Mouse (Mus musculus) left cerebral cortex, adult 9 months (tissue): Measurements from ENCODE around the gene Syt16.

Experiments
- DNase-seq, 2 experiments: peaks; one replicate each; pipeline ENCODE4 v3.0.0; 2022; ENCODE audit warnings: low spot score in 2 of 2

The Syt16 gene

DNA sequence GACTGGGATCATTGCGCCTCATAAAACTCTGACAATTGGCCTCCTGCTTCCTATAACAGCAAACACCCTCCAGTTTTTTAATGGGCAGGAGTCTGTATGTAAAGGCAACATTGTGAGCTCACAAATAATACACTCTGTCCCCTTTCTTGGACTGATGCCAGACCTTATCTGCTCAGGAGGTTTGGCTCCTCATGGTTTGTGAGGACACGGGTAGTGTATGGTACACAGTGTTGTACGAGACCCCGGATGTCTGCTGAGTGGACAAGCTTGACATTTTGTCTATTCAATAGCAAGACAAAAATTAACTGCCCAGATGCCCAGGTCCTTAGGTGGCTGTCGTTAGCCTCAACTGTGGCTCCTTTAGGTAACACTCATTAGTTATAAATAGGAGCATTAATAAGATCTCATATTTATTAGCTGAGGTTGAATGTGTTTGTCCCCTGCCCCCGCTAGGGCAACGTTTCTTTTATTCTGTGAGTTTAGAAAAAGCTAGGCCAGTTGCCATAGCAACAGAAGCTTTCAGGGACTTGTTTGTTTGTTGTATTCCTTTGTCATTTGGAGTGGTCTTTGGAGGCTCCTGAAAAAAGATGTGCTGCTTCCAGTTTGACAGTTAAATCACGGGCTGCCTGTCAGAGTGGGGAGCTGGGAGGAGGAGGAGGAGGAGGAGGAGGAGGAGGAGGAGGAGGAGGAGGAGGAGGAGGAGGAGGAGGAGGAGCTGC is 101.3 kb downstream of the Syt16 start:
- no peak for DNase-seq

DNA sequence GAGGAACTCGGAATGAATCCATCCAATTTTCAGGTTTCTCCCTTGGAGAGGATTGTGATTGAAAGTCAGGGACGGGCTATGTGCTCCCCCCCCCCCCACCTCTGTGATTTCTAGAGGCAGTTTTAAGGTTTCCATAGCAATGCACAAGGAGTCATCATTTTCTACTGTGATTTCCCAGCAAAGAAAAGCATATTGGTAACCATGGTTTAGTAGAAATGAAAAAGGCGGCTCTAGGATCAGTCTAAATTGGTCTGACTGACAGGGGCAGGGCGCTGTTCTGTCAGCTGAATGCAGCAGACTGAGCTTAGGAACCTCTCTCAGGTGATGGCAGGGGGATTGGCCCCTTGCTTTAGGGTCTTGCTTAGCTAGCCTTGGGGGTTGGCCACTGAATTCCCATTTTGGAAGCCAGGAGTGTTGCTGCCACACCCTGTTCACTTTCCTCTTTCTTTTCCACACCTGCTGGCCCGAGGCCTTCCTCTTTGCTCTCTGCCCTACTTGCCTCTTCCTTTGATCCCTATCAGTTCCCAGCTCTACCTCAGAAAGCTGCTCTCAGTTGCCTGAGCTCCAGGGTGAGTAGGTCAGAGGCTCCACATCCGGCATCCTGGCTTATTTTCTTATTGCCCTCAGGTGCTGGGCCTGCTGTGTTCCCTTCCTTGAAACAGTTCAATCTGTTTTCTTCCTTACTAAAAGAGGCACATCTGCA is 108.5 kb downstream of the Syt16 start:
- no peak for DNase-seq

DNA sequence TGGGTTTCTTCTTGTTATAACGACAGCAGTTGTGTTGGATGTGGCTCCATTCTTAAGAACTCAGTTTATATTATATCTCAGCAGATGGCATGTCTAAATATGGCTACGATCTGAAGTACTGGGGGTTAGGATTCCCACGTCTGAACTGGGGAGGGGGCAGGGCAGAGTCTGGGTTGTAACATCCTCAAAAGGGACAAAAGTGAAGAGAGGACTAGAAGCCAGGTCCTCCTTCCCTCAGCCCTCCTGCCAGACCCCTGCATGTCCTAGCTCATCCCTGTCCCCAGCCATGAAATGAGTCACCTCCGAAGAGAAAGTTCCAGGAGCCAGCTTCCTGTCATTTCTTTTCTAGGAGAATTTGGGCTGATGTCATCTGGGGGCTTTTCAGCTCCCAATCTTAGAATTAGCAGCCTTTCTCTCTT is 111.2 kb downstream of the Syt16 start:
- DNase-seq = peak; percentile 50 to 64

DNA sequence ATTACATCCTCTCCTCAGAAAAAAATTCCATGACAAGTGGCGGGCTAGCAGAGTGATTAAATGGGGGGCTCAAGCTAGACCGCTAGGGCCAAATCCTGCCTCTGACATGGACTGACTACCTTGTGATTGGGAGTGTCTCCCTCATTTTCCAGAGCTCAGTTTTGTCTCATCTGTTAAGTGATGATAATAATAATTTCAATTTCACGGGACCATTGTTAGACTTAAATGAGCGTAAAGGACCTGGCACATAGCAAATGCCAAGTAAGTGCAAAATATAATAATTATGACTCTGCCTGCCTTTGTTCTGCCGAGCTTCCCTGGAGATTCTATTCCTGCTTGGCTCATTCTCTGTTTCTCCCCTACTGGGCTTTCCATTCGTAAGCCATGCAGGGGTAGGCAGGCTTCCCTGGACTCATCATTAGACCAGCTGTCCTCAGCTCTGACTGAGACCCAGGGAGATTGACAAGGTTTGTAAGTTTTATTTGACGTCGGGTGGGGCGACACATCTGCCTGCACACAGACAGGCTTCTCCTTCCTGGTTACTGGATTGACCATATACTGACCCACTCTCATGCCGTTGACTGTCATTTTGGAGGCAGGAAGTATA is 112.1 kb downstream of the Syt16 start:
- DNase-seq = no peak

DNA sequence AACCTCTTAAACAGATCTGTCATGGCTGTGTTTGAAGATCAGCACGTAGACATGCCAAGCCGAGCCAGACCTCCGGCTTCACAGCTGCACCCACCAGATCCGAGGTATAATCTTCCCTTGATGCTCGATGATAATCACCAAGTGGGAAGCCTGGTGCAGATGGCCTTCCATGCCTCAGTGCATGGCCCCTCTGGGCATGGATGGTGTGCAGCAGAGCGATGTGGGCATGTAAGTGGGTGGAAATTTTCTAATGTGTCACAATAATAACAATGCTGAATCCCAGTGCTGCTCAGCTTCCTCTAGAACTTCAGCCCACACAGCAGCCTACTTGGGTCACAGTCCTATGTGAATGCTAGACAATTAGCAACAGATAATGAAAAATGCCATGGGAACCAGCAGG is 119.4 kb downstream of the Syt16 start:
- peak in 1 of 2 experiments; percentile 55 for DNase-seq

DNA sequence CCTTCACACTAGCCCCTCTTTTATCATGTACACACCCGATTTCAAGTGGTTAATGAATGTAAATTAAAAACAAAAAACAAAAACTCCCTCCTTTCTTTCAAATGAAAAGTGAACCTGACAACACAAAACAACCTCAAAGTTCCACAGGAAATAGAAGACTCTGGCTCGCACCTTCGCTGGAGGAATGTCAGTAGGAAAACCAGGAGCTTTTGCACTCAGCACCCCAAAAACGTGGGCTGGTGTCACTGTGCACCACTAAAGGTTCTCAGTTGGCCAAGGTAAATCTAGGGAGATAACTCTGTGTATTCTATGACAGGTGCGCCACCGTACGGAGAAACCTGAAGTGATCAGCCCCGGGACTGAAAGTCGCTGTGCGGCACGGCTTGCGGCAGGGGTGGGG is 128.3 kb downstream of the Syt16 start:
- no peak for DNase-seq

DNA sequence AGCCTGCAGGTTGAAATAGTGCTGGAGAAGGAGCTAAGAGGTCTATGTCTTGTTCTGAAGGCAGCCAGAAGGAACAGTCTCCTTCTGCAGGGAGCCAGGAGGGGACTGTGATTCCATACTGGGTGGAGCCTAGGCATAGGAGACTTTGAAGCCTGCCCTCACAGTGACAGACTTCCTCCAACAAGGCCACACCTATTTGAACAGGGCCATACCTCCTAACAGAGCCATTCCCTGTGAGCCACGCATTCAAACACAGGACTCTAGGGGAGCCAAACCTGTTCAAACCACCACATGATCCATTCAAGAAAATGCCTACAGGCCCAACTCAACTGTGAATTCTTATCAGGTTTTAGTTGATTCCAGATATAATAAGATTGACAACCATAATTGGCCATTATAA is 130.8 kb downstream of the Syt16 start:
- DNase-seq = no peak

DNA sequence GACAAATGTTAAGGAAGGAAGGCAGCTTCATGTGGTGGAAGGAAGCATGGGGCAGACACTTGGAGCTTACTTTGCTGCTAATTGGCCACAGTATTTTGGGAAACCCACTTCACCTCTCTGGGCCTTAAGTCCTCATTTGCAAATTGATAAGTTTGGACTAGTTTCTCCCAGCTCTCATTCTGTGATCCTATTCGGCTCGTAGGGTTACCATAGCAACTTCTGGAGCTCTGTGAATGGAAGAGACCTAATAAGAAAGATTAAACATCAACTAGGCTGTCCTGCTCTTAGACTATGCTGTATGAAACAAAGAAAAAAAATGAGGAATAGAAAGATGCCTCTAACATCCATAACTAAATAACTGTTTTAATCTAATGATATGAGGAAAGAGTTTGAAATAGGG is 134.3 kb downstream of the Syt16 start:
- no peak for DNase-seq

DNA sequence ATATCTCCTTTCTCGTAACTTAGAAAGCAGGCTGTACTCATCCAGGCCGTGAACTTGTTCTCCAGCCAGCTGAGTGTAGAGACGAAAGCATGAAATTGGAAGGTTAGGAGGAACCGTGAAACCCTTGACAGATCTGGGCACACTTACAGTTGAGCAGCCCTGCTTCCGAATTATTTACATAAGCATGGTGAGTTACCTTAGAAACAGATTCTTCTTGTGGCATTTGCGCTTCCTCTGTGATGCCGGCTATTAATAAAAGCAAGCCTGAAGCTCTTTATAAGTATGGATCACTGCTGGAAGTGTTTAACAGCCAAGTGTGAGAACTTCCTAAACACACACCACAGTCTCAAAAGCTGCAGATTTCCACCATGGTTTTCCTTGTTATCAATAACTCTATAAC is 144.7 kb downstream of the Syt16 start:
- DNase-seq = peak in 1 of 2 experiments; percentile 34

DNA sequence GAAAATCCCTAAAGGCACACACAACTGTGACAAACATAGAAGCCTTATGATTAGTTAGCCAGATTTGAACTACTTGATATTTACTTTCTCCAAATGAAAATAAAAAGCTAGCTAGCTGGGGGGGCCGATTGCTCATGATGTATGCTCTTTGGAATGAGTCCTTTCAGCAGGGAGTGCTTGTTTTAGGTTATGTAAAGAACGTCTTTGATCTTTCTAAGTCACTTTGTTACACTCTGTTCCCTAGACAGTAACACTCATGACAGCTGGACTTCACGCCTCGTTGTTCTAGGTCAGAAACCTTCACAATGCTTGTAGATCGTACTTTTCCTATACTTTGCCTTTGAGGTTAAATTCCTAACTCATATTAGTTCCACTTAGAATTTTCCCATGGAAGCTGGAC is 146.9 kb downstream of the Syt16 start:
- no peak for DNase-seq

DNA sequence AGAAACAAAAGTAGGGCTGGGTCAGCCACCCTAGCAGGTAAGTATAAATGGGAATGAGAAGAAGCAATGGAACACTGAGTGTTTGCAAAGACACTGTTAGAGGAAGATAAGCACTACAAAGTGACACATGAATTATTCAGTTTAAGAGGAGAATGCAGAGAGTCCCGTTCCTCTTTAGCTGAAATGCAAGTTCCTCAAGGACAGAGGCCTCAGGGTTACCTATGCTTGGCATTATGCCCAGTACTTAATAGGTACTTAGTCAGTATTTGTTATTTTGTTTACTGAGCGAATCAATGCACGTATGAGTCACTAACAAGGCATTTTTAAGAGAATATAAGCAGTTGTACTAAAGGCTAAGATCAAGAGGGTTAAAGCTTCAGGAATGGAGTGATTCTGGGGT is 163.3 kb downstream of the Syt16 start:
- DNase-seq = no peak

DNA sequence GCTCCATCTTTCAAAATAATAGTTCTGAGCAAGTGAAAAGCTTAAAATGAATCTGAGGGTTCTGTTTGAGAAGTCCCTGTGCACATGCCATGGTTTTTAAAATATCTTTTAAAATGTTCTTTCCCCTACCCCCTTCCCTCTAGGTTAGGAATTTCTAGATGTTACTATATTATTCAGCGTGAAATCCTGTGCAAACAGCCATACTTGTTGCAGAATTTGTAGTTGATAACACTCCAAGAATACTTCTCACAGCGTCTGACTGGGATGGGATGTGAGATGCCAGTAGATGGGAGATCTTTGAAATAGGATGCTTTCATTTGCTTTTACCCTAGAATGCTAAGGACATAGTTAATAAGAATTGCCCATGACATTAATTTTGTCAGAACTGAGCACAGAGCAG is 165.6 kb downstream of the Syt16 start:
- no peak for DNase-seq

DNA sequence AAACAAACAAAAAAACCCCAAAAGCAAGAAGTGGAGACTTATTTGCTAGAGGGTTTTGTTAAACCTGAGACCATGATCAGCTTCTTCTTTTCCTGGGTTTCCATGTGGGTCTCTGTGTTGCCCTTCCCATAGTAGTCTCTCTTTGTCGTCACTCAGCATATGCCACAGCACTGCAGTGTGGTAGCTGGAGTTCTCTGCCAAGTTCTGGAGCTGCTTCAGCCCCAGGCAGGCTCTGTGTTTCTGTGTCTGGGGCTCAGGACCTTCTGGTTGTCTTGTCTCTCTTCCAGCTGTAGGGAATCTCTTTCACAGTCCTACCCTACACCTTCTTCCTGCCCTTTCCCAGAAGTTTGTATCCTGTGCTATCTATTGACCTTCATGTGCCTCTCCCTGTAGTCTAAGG is 173.8 kb downstream of the Syt16 start:
- DNase-seq = no peak

DNA sequence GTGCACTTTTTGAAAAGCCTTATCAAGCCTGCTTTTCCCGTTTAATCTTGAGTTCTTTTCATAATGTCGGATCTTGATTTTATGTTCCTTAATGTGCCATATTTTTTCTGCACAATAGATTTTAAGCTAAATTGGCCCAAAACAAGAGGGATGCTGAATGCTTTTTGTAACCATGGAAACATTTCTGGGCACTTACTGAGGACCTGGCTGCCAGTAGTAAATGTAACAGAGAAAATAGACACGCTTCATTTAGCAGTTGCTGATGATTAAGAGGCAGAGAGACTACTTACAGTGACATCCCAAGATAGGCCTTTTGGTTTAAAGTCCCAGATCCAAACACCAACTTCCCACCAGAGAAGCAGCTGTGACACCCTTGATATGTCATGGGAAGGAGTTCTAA is 176.4 kb downstream of the Syt16 start:
- peak in 1 of 2 experiments; percentile 18 for DNase-seq

DNA sequence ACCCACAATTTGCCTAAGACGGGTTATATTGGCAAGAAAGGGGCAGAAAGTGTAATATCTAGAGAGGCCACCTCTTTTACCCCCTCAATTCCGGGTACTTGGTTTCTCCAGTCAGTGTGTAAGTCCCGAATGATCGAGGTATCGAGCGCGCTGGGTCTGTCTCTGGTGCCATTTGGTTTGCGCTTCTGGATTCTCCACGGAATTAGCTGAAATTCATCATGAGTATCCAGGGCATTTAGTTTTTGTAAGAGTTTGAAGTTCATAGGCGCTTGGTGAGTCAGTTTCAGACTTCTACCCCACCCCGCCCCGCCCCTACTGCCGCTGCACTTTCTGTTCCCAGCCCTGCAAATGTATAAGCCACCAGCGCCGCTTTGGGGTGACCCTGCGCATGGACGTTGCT is 187.1 kb downstream of the Syt16 start:
- no peak for DNase-seq

DNA sequence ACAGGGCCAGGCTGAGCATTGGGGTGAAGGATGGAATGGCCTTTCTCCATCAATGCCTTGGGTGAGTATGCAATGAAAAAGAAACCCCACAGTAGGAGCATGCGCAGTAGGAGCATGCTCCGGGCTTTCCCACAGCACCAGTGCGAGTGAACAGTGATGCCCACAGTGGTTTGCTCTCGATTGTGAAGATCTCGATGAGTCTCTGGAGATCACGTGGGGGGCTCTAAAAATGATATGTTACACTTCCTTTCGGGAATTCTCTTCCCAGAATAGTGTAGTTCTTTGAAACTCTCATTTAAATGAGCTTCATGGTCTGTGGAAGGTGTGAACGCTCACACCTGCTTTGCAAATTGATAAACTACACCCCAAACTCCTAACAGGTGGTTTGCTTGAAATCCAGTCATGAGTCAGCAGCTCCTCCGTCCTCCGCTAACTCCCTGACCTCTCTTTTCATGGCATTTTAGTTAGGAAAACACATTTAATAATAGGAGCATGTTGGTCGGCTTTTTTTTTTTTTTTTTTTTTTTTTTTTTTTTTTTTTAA is 190.9 kb downstream of the Syt16 start:
- DNase-seq = peak in 1 of 2 experiments; percentile 44

DNA sequence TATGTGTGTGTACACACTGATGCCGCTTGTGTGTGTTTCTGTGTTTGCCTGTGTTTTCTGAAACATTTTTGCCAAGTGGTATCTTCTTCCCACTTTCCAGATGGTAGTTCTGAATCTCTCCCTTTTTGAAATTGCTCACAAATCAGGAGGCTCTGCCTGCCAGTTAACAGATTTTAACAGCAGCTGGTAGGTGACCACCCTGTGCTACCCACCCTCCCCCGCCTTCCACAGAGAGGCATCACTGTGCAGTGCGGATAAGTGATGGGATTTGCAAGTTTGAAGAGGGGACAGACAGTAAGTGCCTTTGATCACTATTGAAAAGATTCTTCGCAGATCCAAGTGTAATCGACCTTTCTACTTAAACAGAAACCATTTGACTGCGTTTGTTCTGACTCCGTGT is 191.4 kb downstream of the Syt16 start:
- DNase-seq = peak in 1 of 2 experiments; percentile 41

DNA sequence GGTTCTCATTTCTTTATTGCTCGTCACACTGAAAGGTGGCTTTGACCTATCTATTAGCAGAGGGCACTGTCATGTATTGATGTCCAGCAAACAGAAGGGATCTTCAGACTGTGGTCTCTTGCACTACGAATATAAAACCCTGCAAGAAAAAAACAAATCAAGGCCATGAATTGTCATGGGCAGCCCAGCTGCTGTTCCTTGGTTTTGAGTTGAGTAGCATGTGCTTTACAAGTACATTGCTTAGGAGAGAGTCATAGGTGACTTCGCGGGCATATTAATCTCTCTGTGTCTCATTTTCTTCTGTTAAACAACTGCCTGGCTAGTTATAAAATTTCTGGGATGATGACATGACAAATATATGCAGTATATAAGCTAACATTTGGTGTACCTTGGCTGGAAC is 192.4 kb downstream of the Syt16 start:
- DNase-seq = no peak

DNA sequence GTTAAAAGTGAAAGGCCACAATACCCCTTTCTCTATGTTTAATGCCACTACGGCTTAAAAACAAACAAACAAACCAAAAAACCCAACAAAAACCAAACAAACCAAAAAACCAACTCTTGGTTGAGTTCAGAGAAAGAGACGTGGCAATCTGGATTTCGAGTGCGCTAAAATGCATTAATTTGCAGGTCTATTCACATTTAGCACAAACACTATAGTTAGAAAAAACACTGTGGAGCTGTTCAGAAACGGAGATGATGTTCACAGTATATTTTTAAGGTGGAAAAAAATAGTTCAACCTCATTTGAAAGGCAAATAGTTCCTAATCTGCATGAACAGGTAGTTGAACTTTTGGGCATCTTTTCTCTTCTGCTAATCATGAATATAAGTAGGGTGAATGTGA is 192.8 kb downstream of the Syt16 start:
- DNase-seq = no peak

DNA sequence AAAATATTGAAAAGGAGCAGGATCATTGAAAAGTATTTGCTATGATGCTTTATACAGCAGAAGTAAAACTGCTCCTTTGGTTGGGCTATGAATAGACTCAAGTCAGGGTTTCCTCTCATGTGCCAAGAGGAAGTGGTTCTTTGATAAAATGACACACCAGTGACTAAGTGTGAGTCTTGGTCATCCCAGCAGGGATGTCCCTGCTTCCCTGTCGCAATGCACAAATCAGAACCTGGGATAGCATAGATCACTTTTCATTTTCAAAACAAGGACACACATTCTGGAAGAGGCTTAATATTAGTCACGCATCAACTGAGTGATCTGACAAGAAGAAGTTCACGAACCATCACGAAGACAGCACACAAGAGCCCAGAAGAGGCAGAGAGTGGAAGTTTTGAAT is 195.1 kb downstream of the Syt16 start:
- no peak for DNase-seq

DNA sequence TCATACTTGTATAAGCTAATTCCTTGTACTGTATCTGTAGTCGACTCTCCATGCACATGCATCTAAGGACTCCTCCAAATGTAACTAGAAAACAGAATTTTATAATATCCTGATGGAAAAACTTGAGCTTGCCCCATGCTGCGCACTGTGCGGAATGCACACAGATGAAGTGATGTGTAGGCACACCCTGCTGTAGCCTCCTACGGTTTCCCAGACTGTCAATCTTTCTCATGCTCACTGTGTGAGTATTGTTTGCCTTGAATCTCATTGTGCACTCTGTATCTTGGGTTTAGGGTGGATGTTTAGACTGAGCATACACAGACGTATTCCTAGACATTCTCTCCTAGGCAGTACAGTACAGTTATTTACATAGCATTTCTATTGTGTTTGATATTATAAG is 203.9 kb downstream of the Syt16 start:
- DNase-seq = no peak

DNA sequence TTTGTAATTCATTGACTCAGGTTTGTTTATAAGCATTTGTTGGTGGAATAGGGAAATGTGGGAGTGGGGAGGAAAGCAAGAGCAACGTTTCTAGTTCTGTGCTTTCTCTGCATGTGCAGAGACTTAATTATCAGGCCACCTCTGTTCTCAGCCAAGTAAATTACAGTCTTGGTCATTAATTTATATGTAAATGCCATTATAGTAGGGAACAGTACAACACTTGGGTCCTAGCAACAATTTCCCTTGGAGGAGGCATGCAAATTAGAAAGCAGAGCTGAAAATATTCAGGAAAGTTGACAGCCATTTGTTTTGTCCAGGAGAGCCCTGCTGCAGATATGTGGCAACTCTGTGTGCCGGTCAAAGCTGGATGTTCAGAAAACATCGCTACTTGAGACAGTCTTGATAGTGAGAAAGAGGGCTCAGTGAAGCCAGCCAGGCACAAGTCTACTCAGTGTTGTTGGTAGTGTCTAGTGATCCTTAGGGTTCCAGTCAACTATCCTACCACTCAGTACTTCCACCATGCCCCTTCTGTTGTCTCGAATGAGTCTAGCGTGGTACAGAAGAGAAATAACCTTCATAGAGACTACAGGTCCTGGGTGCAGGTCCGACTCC is 205.1 kb downstream of the Syt16 start:
- no peak for DNase-seq
